Mouse (Mus musculus): Measurements from ENCODE around the gene Gm10256. TPM values are rescaled to one million over a fixed set of nuclear protein-coding genes. Genes with fewer than 3 reads are reported as not detected.

The Gm10256 gene
- polyA plus RNA-seq (2017; shearing (Covaris generic)) = not detected

GRCm38 (mm10) chrY:2830380-2830779 lies at the start of gene Gm10256, which contains the start of gene Rbmy:
TSS of gene Gm10256 (plus strand) at chrY:2830699.
TSS of gene Rbmy (plus strand) at chrY:2830680.

DNA sequence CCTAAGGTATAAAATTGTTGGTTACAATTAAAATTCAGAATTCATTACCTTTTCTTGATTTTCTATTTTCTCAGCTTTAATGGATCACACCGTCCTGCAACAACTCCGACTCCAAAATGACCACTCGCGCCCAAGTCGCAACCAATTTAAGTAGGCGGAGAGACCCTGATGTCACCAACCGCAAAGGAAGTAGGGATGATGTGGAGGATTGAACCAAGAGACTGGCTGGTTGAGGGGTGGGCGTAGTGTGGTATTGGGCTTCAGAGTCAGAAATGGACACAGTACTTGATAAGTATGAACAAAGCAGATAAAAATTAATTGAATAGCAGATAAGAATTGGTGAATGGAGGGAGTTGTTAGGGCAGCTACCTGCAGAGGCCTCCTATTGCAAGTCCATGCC lies 34.4 kb upstream of the Gm10256 start, which contains the start of gene Gm4064:
Gene Gm4064, minus strand, starts transcription at position 101 of the 400 bp plus-strand sequence.

GRCm38 (mm10) chrY:2900689-2901088 lies 70.2 kb downstream of the Gm10256 start, which contains the start of gene Gm10352:
TSS of gene Gm10352 (plus strand) at chrY:2900989.

Other genes with a start within 250 kb of the Gm10256 start
- not detected for gene H2al2c, start 231.6 kb upstream of the Gm10256 start, polyA plus RNA-seq (2017; shearing (Covaris generic))
- not detected for gene Sry, start 167.0 kb upstream of the Gm10256 start, polyA plus RNA-seq (2017; shearing (Covaris generic))
- gene H2al2b, start 110.0 kb upstream of the Gm10256 start, polyA plus RNA-seq (2017; shearing (Covaris generic)) = not detected
- gene Gm4064, start 34.5 kb upstream of the Gm10256 start, polyA plus RNA-seq (2017; shearing (Covaris generic)) = not detected
- not detected for gene Rbmy, start within 50 bp of the Gm10256 start, polyA plus RNA-seq (2017; shearing (Covaris generic))
- gene Gm10352, start 70.3 kb downstream of the Gm10256 start, polyA plus RNA-seq (2017; shearing (Covaris generic)) = not detected
- gene Gm29289, start 101.9 kb downstream of the Gm10256 start, polyA plus RNA-seq (2017; shearing (Covaris generic)) = not detected